Mouse (Mus musculus) olfactory bulb, adult 2 months (tissue): ENCODE results near the gene Gnb1l.

Experiments used
- CTCF ChIP-seq: fragments of 200-500 bp; IDR thresholded peaks from 2 replicates; pipeline ENCODE4 v1.5.1; 2012; ENCODE audit warnings: low read depth, mild to moderate bottlenecking, low read length, moderate library complexity; ENCODE audit not compliant: insufficient read depth
- POLR2A ChIP-seq: fragments of 200-500 bp; IDR thresholded peaks from 2 replicates; pipeline ENCODE4 v1.6.1; 2012; ENCODE audit warnings: mild to moderate bottlenecking, low read depth, low read length, moderate library complexity; ENCODE audit not compliant: insufficient read depth

GRCm38 (mm10) chr16:18580389-18580788 lies 81.9 kb downstream of the Gnb1l start:
- no peak for TF ChIP-seq POLR2A
- no peak for TF ChIP-seq CTCF
